Mouse (Mus musculus): ENCODE measurements around the gene Smg6. TPM values are rescaled to one million over a fixed set of nuclear protein-coding genes. Genes with fewer than 3 reads are reported as not detected.

Smg6 gene
- 12.8 and 13.6 TPM in 2 replicates for polyA plus RNA-seq (2014; fragmentation: Nextera tagmentation; extraction: Ambion mirVana)

DNA sequence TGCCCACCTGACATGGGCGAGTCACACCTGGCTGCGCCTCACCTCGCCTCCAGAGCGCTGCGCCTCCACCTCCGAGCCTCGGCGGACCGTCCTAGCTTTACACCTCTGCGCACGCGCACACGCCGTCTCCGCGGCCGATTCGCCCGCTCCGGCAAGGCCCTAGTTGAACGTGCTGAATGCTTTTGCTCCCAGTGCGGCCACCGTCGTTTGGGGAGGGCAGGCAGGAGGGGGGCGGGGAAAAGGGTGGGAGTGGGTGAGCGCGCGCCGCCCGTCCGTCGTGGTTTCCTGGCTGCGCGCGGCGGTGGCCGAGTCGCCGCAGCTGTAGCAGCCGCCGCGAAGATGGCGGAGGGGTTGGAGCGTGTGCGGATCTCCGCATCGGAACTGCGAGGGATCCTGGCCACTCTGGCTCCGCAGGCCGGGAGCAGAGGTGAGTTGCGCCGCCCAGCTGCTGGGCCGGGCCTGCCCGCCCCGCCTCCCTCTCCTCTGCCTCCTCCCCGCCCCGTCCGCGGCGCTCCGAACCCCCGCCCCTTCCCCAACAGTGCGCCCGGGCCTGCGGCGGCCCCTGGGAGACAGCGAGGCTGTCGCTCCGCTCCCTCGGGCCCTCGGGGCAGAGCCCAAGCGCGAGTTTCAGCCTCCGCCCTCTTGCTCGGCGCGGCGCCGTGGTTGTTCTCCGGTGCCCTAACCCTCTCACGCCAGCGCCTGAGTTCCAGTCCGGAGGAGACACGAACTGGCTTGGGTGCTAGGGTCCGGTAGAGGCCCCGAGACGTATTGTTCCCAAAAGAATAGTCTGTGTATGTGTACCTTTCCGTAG is at the start of gene Smg6, which contains the start of gene Srr:
TSS of gene Smg6 (plus strand) at position 247 of the 811 bp plus-strand sequence.
TSS of gene Srr (minus strand) at position 372 of the 811 bp plus-strand sequence.
- H3K9ac ChIP-seq (ENCODE audit: low read depth, low read length): peak within 1 kb of the TSS; percentile 95
- DNase-seq (ENCODE audit: low spot score): peak; percentile 98
- whole genome bisulfite sequencing: under 1% methylated on average over 37 of the region's 88 CpGs
- H3K4me1 ChIP-seq (ENCODE audit: control insufficient read depth, insufficient read depth, low read length): peaks cover 17% of the 10 kb centered on the region
- peak within 1 kb of the TSS; percentile 98 for H3K27ac ChIP-seq (replicated peaks; ENCODE audit: low read depth, low read length)
- H3K36me3 ChIP-seq (ENCODE audit: control insufficient read depth, insufficient read depth, low read length): peaks cover 8% of the 10 kb centered on the region
- peak within 1 kb of the TSS; percentile 74 for H3K4me2 ChIP-seq (ENCODE audit: low read depth, low read length)
- ATAC-seq (ENCODE audit: low read depth): peak; percentile 95
- peak within 1 kb of the TSS; percentile 99 for H3K4me3 ChIP-seq (ENCODE audit: low read depth, low read length)
- H3K27me3 ChIP-seq (replicated peaks; ENCODE audit: control insufficient read depth, insufficient read depth, low read length): no peaks in the 10 kb centered on the region
- no peaks in the 10 kb centered on the region for H3K9me3 ChIP-seq (ENCODE audit: control insufficient read depth, low read length)

DNA sequence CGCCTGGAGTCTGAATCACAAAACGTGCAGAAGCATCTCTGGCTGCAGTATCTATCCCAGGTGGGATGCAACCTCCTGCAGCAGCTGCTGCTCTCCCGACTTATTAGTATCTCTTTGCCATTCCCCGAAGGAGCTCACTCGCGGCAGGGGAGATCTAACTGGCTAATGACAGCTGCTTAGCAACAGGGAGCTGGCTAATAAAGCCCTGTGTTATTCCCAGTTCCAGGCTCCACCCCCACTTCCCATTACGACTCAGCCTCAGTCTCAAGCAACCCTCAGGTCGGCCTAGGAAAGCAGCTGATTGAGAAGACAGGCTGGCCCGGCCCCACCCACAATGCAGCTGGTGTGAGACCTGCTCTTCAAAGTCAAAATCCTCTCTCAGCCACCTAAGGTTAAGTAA is 48.8 kb upstream of the Smg6 start:
- no peak overlapping the region for H3K9ac ChIP-seq (ENCODE audit: low read depth, low read length)
- no peaks in the 10 kb centered on the region for H3K9me3 ChIP-seq (ENCODE audit: control insufficient read depth, low read length)
- no peaks in the 10 kb centered on the region for H3K36me3 ChIP-seq (ENCODE audit: control insufficient read depth, insufficient read depth, low read length)
- peak; percentile 90 for ATAC-seq (ENCODE audit: low read depth)
- peaks cover 11% of the 10 kb centered on the region; the same call in 1 of the 2 replicates for H3K4me1 ChIP-seq (ENCODE audit: control insufficient read depth, insufficient read depth, low read length)
- peak overlapping the region; percentile 10; the same call in 1 of the 2 replicates for H3K4me2 ChIP-seq (ENCODE audit: low read depth, low read length)
- H3K27me3 ChIP-seq (replicated peaks; ENCODE audit: control insufficient read depth, insufficient read depth, low read length): no peaks in the 10 kb centered on the region
- peak; percentile 87 for DNase-seq (ENCODE audit: low spot score)
- under 1% methylated on average over 9 of the region's 9 CpGs for WGBS
- no peak overlapping the region; the same call in 1 of the 2 replicates for H3K27ac ChIP-seq (replicated peaks; ENCODE audit: low read depth, low read length)
- no peak overlapping the region for H3K4me3 ChIP-seq (ENCODE audit: low read depth, low read length)

DNA sequence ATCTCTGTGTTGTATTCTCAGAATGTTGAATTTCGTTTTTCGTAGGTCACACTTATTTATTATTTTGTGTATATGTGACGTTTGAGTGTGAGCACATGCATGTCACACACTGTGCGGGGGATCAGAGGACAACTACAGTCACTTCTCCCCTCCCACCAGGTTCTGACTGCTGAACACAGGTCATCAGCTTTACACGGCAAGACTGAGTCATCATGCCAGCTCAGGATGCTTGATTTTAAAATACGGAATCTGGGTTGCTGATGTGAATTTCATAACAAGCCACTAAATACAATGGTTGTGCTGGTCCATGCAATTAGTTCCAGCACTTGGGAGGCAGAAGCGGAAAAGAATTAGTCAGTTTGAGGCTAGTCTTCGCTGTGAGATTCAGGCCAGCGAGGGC is 44.6 kb upstream of the Smg6 start:
- Histone ChIP-seq H3K4me3 (ENCODE audit: low read depth, low read length) (no peak overlapping the region), H3K27ac (replicated peaks; ENCODE audit: low read depth, low read length) (no peak overlapping the region), H3K27me3 (replicated peaks; ENCODE audit: control insufficient read depth, insufficient read depth, low read length) (no peaks in the 10 kb centered on the region), H3K4me1 (ENCODE audit: control insufficient read depth, insufficient read depth, low read length) (peaks cover 11% of the 10 kb centered on the region; the same call in 1 of the 2 replicates), H3K9ac (ENCODE audit: low read depth, low read length) (no peak overlapping the region), H3K36me3 (ENCODE audit: control insufficient read depth, insufficient read depth, low read length) (no peaks in the 10 kb centered on the region; the same call in 1 of the 2 replicates), H3K9me3 (ENCODE audit: control insufficient read depth, low read length) (no peaks in the 10 kb centered on the region), H3K4me2 (ENCODE audit: low read depth, low read length) (no peak overlapping the region)
- 84% methylated on average over 9 of the region's 9 CpGs for WGBS
- no peak for DNase-seq (ENCODE audit: low spot score)
- ATAC-seq (ENCODE audit: low read depth): no peak

DNA sequence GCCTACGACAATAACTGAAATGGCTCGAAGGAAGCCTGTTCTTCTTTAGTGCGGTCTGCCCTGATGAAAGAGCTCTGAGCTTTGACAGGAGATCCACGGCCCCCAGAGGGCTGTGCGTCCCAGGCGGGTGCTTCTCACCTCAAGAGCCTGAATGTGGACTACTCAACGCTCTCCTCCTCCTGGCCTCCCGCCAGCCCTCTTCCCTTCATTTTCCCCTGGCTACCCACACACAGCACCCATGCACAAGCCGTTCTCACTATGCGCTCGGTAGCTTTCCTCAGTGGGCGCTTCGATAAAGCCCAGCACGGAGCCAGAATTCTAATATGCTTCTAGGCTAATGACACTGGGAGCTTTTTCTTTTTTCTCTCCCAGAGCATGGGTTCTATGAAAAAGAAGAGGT is 43.6 kb upstream of the Smg6 start:
- WGBS: 67% methylated on average over 14 of the region's 14 CpGs
- H3K4me3 ChIP-seq (ENCODE audit: low read depth, low read length): no peak overlapping the region
- H3K4me2 ChIP-seq (ENCODE audit: low read depth, low read length): no peak overlapping the region
- no peak overlapping the region for H3K9ac ChIP-seq (ENCODE audit: low read depth, low read length)
- ATAC-seq (ENCODE audit: low read depth) (no peak), DNase-seq (ENCODE audit: low spot score) (no peak)
- H3K9me3 ChIP-seq (ENCODE audit: control insufficient read depth, low read length): no peaks in the 10 kb centered on the region
- H3K27me3 ChIP-seq (replicated peaks; ENCODE audit: control insufficient read depth, insufficient read depth, low read length): no peaks in the 10 kb centered on the region
- peaks cover 4% of the 10 kb centered on the region; the same call in 1 of the 2 replicates for H3K4me1 ChIP-seq (ENCODE audit: control insufficient read depth, insufficient read depth, low read length)
- no peak overlapping the region for H3K27ac ChIP-seq (replicated peaks; ENCODE audit: low read depth, low read length)
- no peaks in the 10 kb centered on the region; the same call in 1 of the 2 replicates for H3K36me3 ChIP-seq (ENCODE audit: control insufficient read depth, insufficient read depth, low read length)

DNA sequence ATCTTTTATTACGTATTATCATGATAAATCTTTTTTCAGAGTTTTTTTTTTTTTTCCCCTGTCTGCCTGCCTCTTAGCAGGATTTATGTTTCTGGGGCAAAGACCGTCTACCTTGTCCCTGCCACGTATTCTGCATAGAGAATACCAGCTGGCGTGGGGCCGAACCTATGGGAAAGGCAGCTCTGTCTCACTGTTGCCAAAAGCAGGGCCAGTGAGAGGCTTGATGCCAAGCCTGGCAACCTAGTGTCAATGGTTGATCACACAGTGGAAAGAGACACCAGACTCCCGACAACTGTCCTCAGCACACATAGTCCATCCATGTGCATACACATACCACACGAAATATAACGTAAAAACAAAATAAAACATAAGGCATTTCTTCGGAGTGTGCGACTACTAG is 42.5 kb upstream of the Smg6 start:
- H3K4me2 ChIP-seq (ENCODE audit: low read depth, low read length): no peak overlapping the region
- WGBS: 94% methylated on average over 10 of the region's 10 CpGs
- DNase-seq (ENCODE audit: low spot score) (no peak), ATAC-seq (ENCODE audit: low read depth) (no peak)
- H3K36me3 ChIP-seq (ENCODE audit: control insufficient read depth, insufficient read depth, low read length): no peaks in the 10 kb centered on the region; the same call in 1 of the 2 replicates
- H3K9me3 ChIP-seq (ENCODE audit: control insufficient read depth, low read length): no peaks in the 10 kb centered on the region
- no peak overlapping the region for H3K27ac ChIP-seq (replicated peaks; ENCODE audit: low read depth, low read length)
- H3K27me3 ChIP-seq (replicated peaks; ENCODE audit: control insufficient read depth, insufficient read depth, low read length): no peaks in the 10 kb centered on the region
- H3K9ac ChIP-seq (ENCODE audit: low read depth, low read length): no peak overlapping the region
- no peaks in the 10 kb centered on the region for H3K4me1 ChIP-seq (ENCODE audit: control insufficient read depth, insufficient read depth, low read length)
- no peak overlapping the region for H3K4me3 ChIP-seq (ENCODE audit: low read depth, low read length)

DNA sequence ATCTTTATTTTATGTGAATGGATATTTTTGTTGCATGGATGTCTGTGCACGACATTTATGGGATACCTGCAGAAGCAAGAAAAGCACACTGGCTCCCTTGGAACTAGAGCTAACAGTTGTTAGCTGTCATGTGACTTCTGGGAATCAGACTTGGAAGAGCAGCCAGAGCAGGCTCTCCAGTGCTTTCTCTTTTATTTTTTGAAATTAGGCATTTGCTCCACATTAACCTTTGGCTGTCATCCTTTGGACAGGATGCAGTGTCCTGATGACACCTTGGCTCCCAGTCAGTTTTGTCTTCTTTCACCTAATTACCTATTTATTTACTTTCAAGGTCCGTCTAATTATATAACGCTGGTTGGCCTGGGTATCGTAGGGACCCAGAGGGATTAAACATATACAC is 31.0 kb upstream of the Smg6 start:
- H3K4me1 ChIP-seq (ENCODE audit: control insufficient read depth, insufficient read depth, low read length): peaks cover 9% of the 10 kb centered on the region
- H3K27ac ChIP-seq (replicated peaks; ENCODE audit: low read depth, low read length): no peak overlapping the region
- H3K9ac ChIP-seq (ENCODE audit: low read depth, low read length): 0 out of 2 replicates have a peak overlapping the region, but pooled peaks have one; percentile 11
- no peaks in the 10 kb centered on the region for H3K9me3 ChIP-seq (ENCODE audit: control insufficient read depth, low read length)
- WGBS: 82% methylated on average over 4 of the region's 4 CpGs
- no peak overlapping the region for H3K4me2 ChIP-seq (ENCODE audit: low read depth, low read length)
- peaks cover 4% of the 10 kb centered on the region for H3K36me3 ChIP-seq (ENCODE audit: control insufficient read depth, insufficient read depth, low read length)
- no peak for DNase-seq (ENCODE audit: low spot score)
- ATAC-seq (ENCODE audit: low read depth): no peak
- no peaks in the 10 kb centered on the region for H3K27me3 ChIP-seq (replicated peaks; ENCODE audit: control insufficient read depth, insufficient read depth, low read length)
- no peak overlapping the region for H3K4me3 ChIP-seq (ENCODE audit: low read depth, low read length)

DNA sequence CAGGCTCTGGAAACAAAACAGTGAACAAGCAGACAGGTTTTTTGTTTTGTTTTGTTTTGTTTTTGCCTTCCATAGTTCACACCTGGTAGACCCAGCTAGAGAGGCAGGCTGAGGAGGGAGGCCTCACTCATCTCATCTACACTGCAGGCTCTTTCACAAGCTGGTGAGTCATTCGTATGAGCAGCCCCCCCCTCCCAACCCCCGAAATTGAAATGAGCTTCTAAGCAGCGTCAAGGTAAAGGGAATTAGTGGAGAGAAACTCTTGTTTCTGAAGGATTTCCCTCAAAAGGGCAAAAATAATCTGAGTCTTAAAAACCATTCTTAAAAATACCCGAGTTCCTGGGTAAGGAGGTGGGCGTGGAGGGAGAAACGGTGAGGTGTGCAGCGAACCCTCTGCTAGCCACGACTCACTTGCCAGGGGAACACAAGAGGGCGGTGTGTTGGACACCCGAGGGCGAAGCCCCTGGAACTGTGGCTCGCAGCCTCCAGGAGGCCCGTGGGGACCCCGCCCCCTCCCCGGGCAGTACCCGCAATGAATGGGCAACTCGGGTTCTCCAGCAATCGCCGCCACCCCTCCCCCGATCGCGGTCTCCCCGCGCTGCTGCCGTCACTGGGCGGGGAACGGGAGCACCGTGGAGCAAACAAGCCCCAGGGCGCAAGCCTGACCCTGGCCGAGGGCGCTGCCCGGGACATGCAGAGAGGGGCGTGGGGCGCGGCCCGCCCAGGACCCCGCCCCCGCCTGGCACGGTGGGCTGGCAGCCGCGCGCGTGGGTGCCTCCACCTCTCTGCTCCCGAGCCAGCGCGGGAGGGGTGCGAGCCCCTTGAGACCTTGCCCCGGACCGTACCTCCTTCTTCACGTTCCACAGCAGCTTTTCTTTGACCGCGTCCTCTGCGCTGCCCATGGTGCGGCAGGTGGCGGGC is 29.4 kb upstream of the Smg6 start:
- H3K9me3 ChIP-seq (ENCODE audit: control insufficient read depth, low read length): no peaks in the 10 kb centered on the region
- ATAC-seq (ENCODE audit: low read depth) (peak; percentile 48), DNase-seq (ENCODE audit: low spot score) (peak; percentile 54)
- peaks cover 10% of the 10 kb centered on the region for H3K4me1 ChIP-seq (ENCODE audit: control insufficient read depth, insufficient read depth, low read length)
- H3K36me3 ChIP-seq (ENCODE audit: control insufficient read depth, insufficient read depth, low read length): peaks cover 20% of the 10 kb centered on the region
- H3K4me3 ChIP-seq (ENCODE audit: low read depth, low read length): peak overlapping the region; percentile 88
- peak overlapping the region; percentile 77 for H3K27ac ChIP-seq (replicated peaks; ENCODE audit: low read depth, low read length)
- peak overlapping the region; percentile 85 for H3K9ac ChIP-seq (ENCODE audit: low read depth, low read length)
- H3K27me3 ChIP-seq (replicated peaks; ENCODE audit: control insufficient read depth, insufficient read depth, low read length): no peaks in the 10 kb centered on the region
- peak overlapping the region; percentile 76 for H3K4me2 ChIP-seq (ENCODE audit: low read depth, low read length)
- WGBS: 2% methylated on average over 16 of the region's 55 CpGs

DNA sequence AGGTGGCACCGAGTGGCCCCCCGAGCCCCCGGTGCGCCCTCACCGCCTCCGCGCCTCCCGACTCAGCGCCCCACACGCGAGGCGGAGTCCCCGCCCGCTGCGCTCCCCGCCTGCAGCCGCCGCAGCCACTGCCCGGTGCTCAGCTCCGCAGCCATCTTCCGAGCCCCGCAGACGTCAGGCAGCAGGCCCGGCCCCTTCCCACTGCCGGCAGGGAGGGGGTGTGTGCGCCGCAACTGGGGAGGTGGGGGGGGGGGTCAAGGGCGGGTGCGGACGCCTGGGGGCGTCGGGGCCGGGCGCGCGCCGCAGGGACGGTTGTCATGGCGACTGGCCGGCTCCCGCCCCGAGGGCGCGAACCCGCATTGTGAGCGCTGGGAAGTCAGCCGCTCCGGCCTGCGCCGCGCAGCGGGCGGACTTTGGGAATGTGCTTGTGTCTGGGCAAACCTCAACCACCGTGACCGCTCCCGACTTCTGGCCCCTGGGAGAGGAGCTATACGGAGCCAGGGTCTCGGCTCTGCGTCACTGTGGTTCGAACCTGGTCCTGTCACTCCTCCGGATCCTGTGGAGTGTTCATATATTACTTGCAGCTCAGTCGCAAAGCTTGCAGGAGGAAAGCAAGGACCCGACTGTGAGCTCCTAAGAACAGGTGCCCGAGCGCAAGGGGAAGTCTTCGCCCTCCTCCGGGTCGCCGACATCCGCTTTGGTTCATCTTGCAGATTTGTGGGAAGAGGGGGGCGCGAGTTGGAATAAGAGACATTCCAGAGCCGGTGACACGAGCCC is 28.5 kb upstream of the Smg6 start, which contains the start of gene Sgsm2:
TSS of gene Sgsm2 (minus strand) at position 160 of the 777 bp plus-strand sequence.
- H3K4me1 ChIP-seq (ENCODE audit: control insufficient read depth, insufficient read depth, low read length): peaks cover 10% of the 10 kb centered on the region
- DNase-seq (ENCODE audit: low spot score): peak; percentile 74
- peak; percentile 70 for ATAC-seq (ENCODE audit: low read depth)
- peak within 1 kb of the TSS; percentile 88 for H3K4me3 ChIP-seq (ENCODE audit: low read depth, low read length)
- peaks cover 29% of the 10 kb centered on the region for H3K36me3 ChIP-seq (ENCODE audit: control insufficient read depth, insufficient read depth, low read length)
- H3K9ac ChIP-seq (ENCODE audit: low read depth, low read length): peak within 1 kb of the TSS; percentile 85
- H3K27ac ChIP-seq (replicated peaks; ENCODE audit: low read depth, low read length): peak within 1 kb of the TSS; percentile 77
- under 1% methylated on average over 36 of the region's 74 CpGs for WGBS
- peak within 1 kb of the TSS; percentile 76 for H3K4me2 ChIP-seq (ENCODE audit: low read depth, low read length)
- H3K9me3 ChIP-seq (ENCODE audit: control insufficient read depth, low read length): no peaks in the 10 kb centered on the region
- no peaks in the 10 kb centered on the region for H3K27me3 ChIP-seq (replicated peaks; ENCODE audit: control insufficient read depth, insufficient read depth, low read length)
